Mouse (Mus musculus): ENCODE data around the gene Rerg. TPM values are rescaled to one million over a fixed set of nuclear protein-coding genes. Genes with fewer than 3 reads are reported as not detected.

Rerg gene
- polyA plus RNA-seq, 1 experiment from 2014 or later, result 5.7 TPM

- no peak overlapping the region for H3K27ac ChIP-seq
- WGBS, result 0% methylated on average over 11 of the region's 11 CpGs
- ATAC-seq (replicated peaks), result peak; percentile 55; the same call in 1 of the 2 replicates
Observed at GRCm38 (mm10) chr6:137142796-137143195, 27.5 kb downstream of the Rerg start.

DNA sequence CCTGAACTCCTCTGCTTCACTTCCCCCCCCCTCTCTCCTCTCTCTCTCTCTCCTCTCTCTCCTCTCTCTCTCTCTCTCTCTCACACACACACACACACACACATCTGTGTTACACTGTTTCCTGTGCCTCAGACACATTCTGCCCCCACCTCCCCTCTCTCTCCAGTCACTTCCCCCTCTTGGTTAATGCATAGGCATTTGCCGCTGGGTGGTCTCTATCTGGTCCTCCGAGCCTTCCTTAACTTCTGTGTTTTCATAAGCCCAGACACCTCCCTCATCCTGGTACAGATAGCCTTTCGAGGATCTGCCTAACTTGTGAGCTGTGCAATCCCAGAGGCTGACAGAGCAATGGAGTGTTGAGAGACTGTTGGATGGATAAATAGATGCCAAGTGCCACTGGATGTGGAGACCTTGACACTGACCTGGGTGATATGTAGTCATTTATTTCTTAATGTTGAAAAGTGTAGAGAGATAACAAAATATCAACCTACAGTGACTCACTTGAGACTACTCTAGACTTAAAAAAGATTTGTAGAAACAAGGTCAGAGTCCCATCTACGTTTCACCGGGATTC, 29.0 kb downstream of the Rerg start:
- 61% methylated on average over 5 of the region's 5 CpGs for WGBS
- no peak overlapping the region for H3K4me2 ChIP-seq
- no peaks in the 10 kb centered on the region for H3K9me3 ChIP-seq
- no peak overlapping the region for H3K4me3 ChIP-seq
- H3K9ac ChIP-seq, result no peak overlapping the region
- no peaks in the 10 kb centered on the region for H3K36me3 ChIP-seq (replicated peaks)
- H3K4me1 ChIP-seq, result 0 out of 2 replicates have a peak, but pooled peaks cover 2% of the 10 kb centered on the region
- no peak for ATAC-seq (replicated peaks)
- no peaks in the 10 kb centered on the region for H3K27me3 ChIP-seq (replicated peaks)
- H3K27ac ChIP-seq, result no peak overlapping the region

More at GRCm38 (mm10) chr6:137142796-137143195, 27.5 kb downstream of the Rerg start:
- 0 out of 2 replicates have a peak, but pooled peaks cover 2% of the 10 kb centered on the region for H3K4me1 ChIP-seq
- no peaks in the 10 kb centered on the region for H3K9me3 ChIP-seq
- H3K36me3 ChIP-seq (replicated peaks), result no peaks in the 10 kb centered on the region
- no peak overlapping the region for H3K9ac ChIP-seq
- H3K27me3 ChIP-seq (replicated peaks), result no peaks in the 10 kb centered on the region
- peak overlapping the region; percentile 30 for H3K4me2 ChIP-seq
- no peak overlapping the region for H3K4me3 ChIP-seq

DNA sequence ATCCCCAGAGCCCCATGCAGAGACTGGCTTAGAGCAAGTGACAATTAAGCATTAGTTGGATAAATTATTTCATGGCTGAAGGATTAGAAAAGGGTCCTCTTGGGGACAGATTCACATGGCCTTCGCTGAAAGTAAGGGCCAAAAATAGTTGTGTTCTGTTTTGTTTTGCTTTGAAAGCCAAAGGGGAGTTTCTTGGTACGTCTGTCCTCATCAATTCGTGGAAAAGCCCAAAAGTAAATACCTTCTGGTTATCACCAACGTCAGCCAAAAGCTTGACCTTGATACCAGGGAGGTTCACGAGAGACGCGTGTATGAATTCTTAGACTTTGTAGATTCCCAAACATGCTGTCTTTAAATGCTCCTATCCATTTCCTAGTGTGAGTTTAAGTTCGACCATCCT, 31.5 kb downstream of the Rerg start:
- WGBS, result 79% methylated on average over 8 of the region's 8 CpGs
- ATAC-seq (replicated peaks), result no peak

DNA sequence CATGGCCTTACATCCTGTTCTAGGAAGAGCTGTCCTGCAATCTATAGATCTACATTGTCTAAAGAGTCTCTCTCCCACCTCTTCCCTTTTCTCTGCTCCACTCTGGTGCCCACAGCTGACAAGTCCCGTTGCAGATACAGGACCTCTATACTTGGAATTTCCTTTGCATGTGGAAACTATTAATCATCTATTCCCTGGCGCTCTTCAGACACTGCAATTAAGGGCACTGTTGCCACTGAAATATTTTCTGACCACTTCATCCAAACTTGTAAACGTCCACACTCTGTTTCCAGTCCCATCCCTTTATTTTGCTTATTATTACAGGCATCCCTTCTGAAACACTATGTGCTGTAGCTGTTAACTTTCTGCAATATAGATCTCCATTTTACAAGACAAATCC, 31.9 kb downstream of the Rerg start:
- H3K36me3 ChIP-seq (replicated peaks), result no peaks in the 10 kb centered on the region
- H3K4me3 ChIP-seq, result no peak overlapping the region
- H3K4me2 ChIP-seq, result no peak overlapping the region
- no peak overlapping the region for H3K27ac ChIP-seq
- H3K9me3 ChIP-seq, result no peaks in the 10 kb centered on the region
- H3K27me3 ChIP-seq (replicated peaks), result no peaks in the 10 kb centered on the region
- peaks cover 15% of the 10 kb centered on the region for H3K4me1 ChIP-seq
- H3K9ac ChIP-seq, result no peak overlapping the region
- 83% methylated on average over 3 of the region's 3 CpGs for WGBS
- ATAC-seq (replicated peaks), result no peak

More for the DNA sequence above, 31.5 kb downstream of the Rerg start:
- no peak overlapping the region for H3K27ac ChIP-seq
- no peak overlapping the region for H3K4me3 ChIP-seq
- H3K36me3 ChIP-seq (replicated peaks), result no peaks in the 10 kb centered on the region
- no peaks in the 10 kb centered on the region for H3K27me3 ChIP-seq (replicated peaks)
- no peak overlapping the region for H3K4me2 ChIP-seq
- H3K4me1 ChIP-seq, result peaks cover 15% of the 10 kb centered on the region
- no peak overlapping the region for H3K9ac ChIP-seq
- no peaks in the 10 kb centered on the region for H3K9me3 ChIP-seq

DNA sequence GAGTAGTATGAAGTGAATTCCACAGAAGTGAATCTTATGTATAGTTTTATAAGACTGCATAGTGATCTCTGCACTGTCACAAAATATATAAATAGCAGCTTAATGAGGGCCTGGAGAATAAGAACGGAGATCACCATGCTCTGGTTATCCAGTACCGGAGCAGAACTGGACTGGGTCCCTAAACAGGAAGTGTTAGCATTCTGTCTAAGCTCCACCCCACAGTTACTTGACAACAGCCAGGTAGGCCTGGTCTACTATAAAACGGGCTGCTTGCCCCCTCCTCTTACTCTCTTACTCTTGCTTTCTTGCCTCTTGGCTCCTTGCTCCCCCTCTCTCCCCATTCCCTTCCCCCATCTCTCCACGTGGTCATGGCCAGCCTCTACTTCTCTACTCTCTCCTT, 33.9 kb downstream of the Rerg start:
- 80% methylated on average over 4 of the region's 4 CpGs for WGBS

GRCm38 (mm10) chr6:137135506-137136391, 34.5 kb downstream of the Rerg start:
- Histone ChIP-seq H3K4me3 (no peak overlapping the region), H3K9ac (no peak overlapping the region), H3K27me3 (replicated peaks) (no peaks in the 10 kb centered on the region), H3K27ac (no peak overlapping the region), H3K9me3 (no peaks in the 10 kb centered on the region), H3K4me1 (peaks cover 15% of the 10 kb centered on the region), H3K4me2 (peak overlapping the region; percentile 8; the same call in 1 of the 2 replicates), H3K36me3 (replicated peaks) (no peaks in the 10 kb centered on the region)
- ATAC-seq (replicated peaks), result peak; percentile 77
- 35% methylated on average over 20 of the region's 20 CpGs for WGBS

More for the DNA sequence above, 33.9 kb downstream of the Rerg start:
- no peak overlapping the region for H3K4me2 ChIP-seq
- no peak overlapping the region for H3K27ac ChIP-seq
- H3K36me3 ChIP-seq (replicated peaks), result no peaks in the 10 kb centered on the region
- peaks cover 15% of the 10 kb centered on the region for H3K4me1 ChIP-seq
- no peak for ATAC-seq (replicated peaks)
- no peaks in the 10 kb centered on the region for H3K27me3 ChIP-seq (replicated peaks)
- no peak overlapping the region for H3K4me3 ChIP-seq
- no peak overlapping the region for H3K9ac ChIP-seq
- H3K9me3 ChIP-seq, result no peaks in the 10 kb centered on the region

- Histone ChIP-seq H3K36me3 (replicated peaks) (no peaks in the 10 kb centered on the region), H3K27me3 (replicated peaks) (no peaks in the 10 kb centered on the region), H3K27ac (no peak overlapping the region), H3K4me2 (no peak overlapping the region), H3K4me1 (peaks cover 15% of the 10 kb centered on the region), H3K9me3 (no peaks in the 10 kb centered on the region), H3K9ac (no peak overlapping the region), H3K4me3 (no peak overlapping the region)
- no peak for ATAC-seq (replicated peaks)
- WGBS, result 96% methylated on average over 1 of the region's 1 CpGs
Observed at GRCm38 (mm10) chr6:137131794-137132193, 38.5 kb downstream of the Rerg start.

DNA sequence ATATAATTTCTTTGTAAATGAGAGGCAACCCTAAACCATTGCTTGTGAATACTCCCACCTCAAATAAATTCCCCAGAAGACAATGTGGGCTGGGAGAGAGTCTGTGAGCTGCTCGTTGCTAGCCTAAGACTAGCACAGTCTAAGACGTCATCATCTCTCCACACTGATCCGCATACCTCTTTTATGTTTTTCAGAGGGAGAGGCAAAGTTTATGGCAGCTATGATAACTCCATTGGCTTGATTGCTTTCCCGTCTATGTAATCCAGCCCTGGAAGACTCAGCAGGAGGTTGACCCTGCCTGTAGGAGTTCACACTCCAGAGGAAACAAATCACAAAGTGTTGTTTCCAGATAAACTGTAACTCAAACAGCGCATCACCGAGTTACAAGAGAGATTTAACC, 38.9 kb downstream of the Rerg start:
- Histone ChIP-seq H3K36me3 (replicated peaks) (no peaks in the 10 kb centered on the region), H3K4me1 (peaks cover 15% of the 10 kb centered on the region), H3K4me2 (no peak overlapping the region), H3K4me3 (no peak overlapping the region), H3K9ac (no peak overlapping the region), H3K27ac (no peak overlapping the region), H3K9me3 (no peaks in the 10 kb centered on the region), H3K27me3 (replicated peaks) (no peaks in the 10 kb centered on the region)
- WGBS, result 60% methylated on average over 6 of the region's 6 CpGs
- ATAC-seq (replicated peaks), result no peak

DNA sequence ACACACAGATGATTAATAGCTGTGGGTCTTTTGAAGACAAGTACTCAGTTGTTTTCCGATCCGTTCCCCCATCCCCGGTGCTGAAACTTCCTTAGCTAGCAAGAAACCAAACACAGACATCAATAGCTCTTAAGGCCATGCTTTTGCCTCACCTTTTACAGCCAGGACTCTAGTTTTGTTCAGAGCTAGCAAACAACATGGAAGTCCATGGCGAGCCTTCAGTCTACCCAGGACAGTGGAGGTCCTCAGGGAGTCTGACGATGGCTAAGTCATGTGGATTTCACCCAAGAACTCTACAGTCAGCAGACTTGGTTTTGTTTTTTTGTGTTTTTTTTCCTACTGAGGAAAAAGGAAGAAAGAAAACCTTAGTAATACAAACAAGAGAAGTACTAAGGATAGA, 43.4 kb downstream of the Rerg start:
- no peak overlapping the region for H3K27ac ChIP-seq
- H3K9me3 ChIP-seq, result no peaks in the 10 kb centered on the region
- WGBS, result 95% methylated on average over 5 of the region's 5 CpGs
- ATAC-seq (replicated peaks), result no peak
- no peak overlapping the region for H3K4me2 ChIP-seq
- H3K27me3 ChIP-seq (replicated peaks), result no peaks in the 10 kb centered on the region
- H3K4me1 ChIP-seq, result no peaks in the 10 kb centered on the region
- no peak overlapping the region for H3K4me3 ChIP-seq
- H3K36me3 ChIP-seq (replicated peaks), result no peaks in the 10 kb centered on the region
- no peak overlapping the region for H3K9ac ChIP-seq

GRCm38 (mm10) chr6:137126224-137126623, 44.1 kb downstream of the Rerg start:
- H3K4me2 ChIP-seq, result no peak overlapping the region
- no peaks in the 10 kb centered on the region for H3K9me3 ChIP-seq
- no peaks in the 10 kb centered on the region for H3K36me3 ChIP-seq (replicated peaks)
- no peak overlapping the region for H3K27ac ChIP-seq
- ATAC-seq (replicated peaks), result no peak
- no peaks in the 10 kb centered on the region for H3K4me1 ChIP-seq
- no peak overlapping the region for H3K9ac ChIP-seq
- H3K4me3 ChIP-seq, result no peak overlapping the region
- H3K27me3 ChIP-seq (replicated peaks), result no peaks in the 10 kb centered on the region
- WGBS, result 70% methylated on average over 2 of the region's 2 CpGs

DNA sequence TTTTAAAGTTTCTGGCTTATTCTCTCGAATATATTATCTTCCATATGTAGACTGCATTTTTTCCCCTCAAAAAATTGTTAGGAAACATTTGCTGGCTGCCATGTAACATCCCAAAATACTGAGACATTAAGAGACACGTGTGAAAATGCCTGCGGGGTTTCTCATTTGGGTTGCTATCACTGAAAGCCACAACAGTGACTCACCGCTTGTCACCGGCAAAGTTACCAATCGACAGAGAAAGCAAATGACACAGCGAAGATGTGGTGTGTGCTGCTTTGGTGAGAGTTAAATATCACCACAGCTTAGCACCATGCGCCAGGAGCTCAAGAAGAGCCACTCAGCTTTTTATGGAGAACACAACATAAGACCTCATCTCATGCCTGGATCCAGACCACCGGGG, 44.9 kb downstream of the Rerg start:
- Histone ChIP-seq H3K36me3 (replicated peaks) (no peaks in the 10 kb centered on the region), H3K27ac (no peak overlapping the region)
- WGBS, result 90% methylated on average over 9 of the region's 9 CpGs

DNA sequence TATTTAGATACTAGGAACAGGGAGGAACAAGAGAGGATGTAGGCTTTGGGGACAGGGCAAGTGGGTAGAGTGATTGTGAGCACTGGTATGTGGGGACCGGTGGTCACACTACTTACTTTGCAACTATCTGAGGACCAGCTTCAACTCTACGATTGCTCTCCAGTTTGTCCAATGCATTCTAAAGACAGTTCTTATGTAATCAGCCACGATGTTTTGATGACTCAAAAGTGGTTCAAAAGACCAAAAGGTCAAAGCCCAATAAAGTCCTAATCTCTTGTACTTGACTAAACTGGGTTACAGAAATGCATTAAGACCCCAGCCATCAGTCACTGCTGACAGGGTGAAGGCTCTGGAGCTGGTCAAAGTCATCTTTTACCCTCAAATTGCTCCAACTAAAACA, 45.3 kb downstream of the Rerg start:
- no peak for ATAC-seq (replicated peaks)
- Histone ChIP-seq H3K36me3 (replicated peaks) (no peaks in the 10 kb centered on the region), H3K4me1 (no peaks in the 10 kb centered on the region), H3K9me3 (no peaks in the 10 kb centered on the region), H3K27me3 (replicated peaks) (no peaks in the 10 kb centered on the region), H3K4me3 (no peak overlapping the region), H3K9ac (no peak overlapping the region), H3K4me2 (no peak overlapping the region), H3K27ac (no peak overlapping the region)
- 76% methylated on average over 3 of the region's 3 CpGs for WGBS

More for the DNA sequence above, 44.9 kb downstream of the Rerg start:
- Histone ChIP-seq H3K9me3 (no peaks in the 10 kb centered on the region), H3K4me1 (no peaks in the 10 kb centered on the region), H3K4me2 (no peak overlapping the region), H3K9ac (no peak overlapping the region), H3K27me3 (replicated peaks) (no peaks in the 10 kb centered on the region), H3K4me3 (no peak overlapping the region)
- ATAC-seq (replicated peaks), result no peak
